Mouse (Mus musculus) cerebellum, postnatal 14 days (tissue): ENCODE measurements at regions not wholly inside any gene's neighbourhood (a gene's known extent, or its start where the extent isn't known, plus 50 kb on each side); places are given as distances from the start of the nearest gene placed in this dataset.

Experiments
- DNase-seq, 2 experiments: peaks; one replicate each; pipeline ENCODE4 v3.0.0; 2021; ENCODE audit warnings: mixed read lengths in 2 of 2

GRCm38 (mm10) chr11:110716369-110716768 lies 251.5 kb upstream of the Kcnj16 start:
- no peak for DNase-seq

GRCm38 (mm10) chr11:110722701-110723100 lies 245.1 kb upstream of the Kcnj16 start:
- DNase-seq = no peak

- no peak for DNase-seq
These were observed 243.9 kb upstream of the Kcnj16 start for GRCm38 (mm10) chr11:110723971-110724370.

GRCm38 (mm10) chr11:110727357-110727961 lies 240.4 kb upstream of the Kcnj16 start:
- DNase-seq = no peak

GRCm38 (mm10) chr11:110731510-110731909 lies 236.3 kb upstream of the Kcnj16 start:
- DNase-seq = no peak

- no peak for DNase-seq
These were observed 193.7 kb upstream of the Kcnj16 start for GRCm38 (mm10) chr11:110774128-110774527.

GRCm38 (mm10) chr11:110781492-110782276 lies 186.1 kb upstream of the Kcnj16 start:
- DNase-seq = no peak

- no peak for DNase-seq
These were observed 178.3 kb upstream of the Kcnj16 start for GRCm38 (mm10) chr11:110789537-110789936.

- DNase-seq = no peak
These were observed 167.8 kb upstream of the Kcnj16 start for GRCm38 (mm10) chr11:110799887-110800578.

GRCm38 (mm10) chr11:110802013-110802412 lies 165.8 kb upstream of the Kcnj16 start:
- DNase-seq = no peak

GRCm38 (mm10) chr11:110804079-110804478 lies 163.8 kb upstream of the Kcnj16 start:
- no peak for DNase-seq

- no peak for DNase-seq
These were observed 154.7 kb upstream of the Kcnj16 start for GRCm38 (mm10) chr11:110813137-110813536.

- DNase-seq = peak in 1 of 2 experiments; percentile 2
These were observed 153.1 kb upstream of the Kcnj16 start for GRCm38 (mm10) chr11:110814732-110815131.

GRCm38 (mm10) chr11:110815206-110815605 lies 152.6 kb upstream of the Kcnj16 start:
- DNase-seq = peak; percentile 24 to 36

GRCm38 (mm10) chr11:110828584-110828983 lies 139.2 kb upstream of the Kcnj16 start:
- no peak for DNase-seq

- no peak for DNase-seq
These were observed 131.1 kb upstream of the Kcnj16 start for GRCm38 (mm10) chr11:110836688-110837087.

- DNase-seq = peak; percentile 34 to 47
These were observed 128.5 kb upstream of the Kcnj16 start for GRCm38 (mm10) chr11:110839316-110839715.

GRCm38 (mm10) chr11:110868319-110868718 lies 99.5 kb upstream of the Kcnj16 start:
- DNase-seq = no peak

- no peak for DNase-seq
These were observed 97.7 kb upstream of the Kcnj16 start for GRCm38 (mm10) chr11:110870133-110870532.

- DNase-seq = no peak
These were observed 93.2 kb upstream of the Kcnj16 start for GRCm38 (mm10) chr11:110874626-110875025.

- no peak for DNase-seq
These were observed 86.9 kb upstream of the Kcnj16 start for GRCm38 (mm10) chr11:110880971-110881370.

GRCm38 (mm10) chr11:110889354-110890151 lies 78.3 kb upstream of the Kcnj16 start:
- no peak for DNase-seq

GRCm38 (mm10) chr11:110890411-110890810 lies 77.4 kb upstream of the Kcnj16 start:
- DNase-seq = no peak
